Comparison of ENCODE assay signal across 16 mouse cellular contexts in genomic region chr2:158720715-158721370, GRCm38 (mm10). TPM values are rescaled to one million over a fixed set of nuclear protein-coding genes. Genes with fewer than 3 reads are reported as not detected.
DNase-seq lines count a peak whose midpoint lies in the region; TF ChIP-seq lines count a peak whose summit lies in the region.
"Had no signal": no experiment of that assay in that cellular context is flagged by ENCODE, and none has a peak within 500 bp of the region (broad histone marks: within the 10 kb centered on the region; RNA-seq: fewer than 3 reads in every experiment).

No protein-coding gene starts in this region.

- no peak for TF ChIP-seq EP300 in MEL (IDR thresholded peaks at IDR 0.05; ENCODE audit: low read depth in 1 of 2, low read length in 2 of 2)

- DNase-seq in gastrocnemius, adult 2 months, result peak; percentile 43
- no peak for DNase-seq in gastrocnemius, adult 8-10 months (ENCODE audit: low spot score in 2 of 2)
- no peak for DNase-seq in left cerebral cortex, adult 2 months (ENCODE audit: extremely low spot score in 1 of 2, low spot score in 2 of 2)
- no peak for DNase-seq in left cerebral cortex, adult 9 months (ENCODE audit: low spot score in 2 of 2)
- DNase-seq in MEL (ENCODE audit: low read depth, low spot score), result no peak
- peak; percentile 48 for DNase-seq in skeletal muscle tissue, adult 2 months (ENCODE audit: low read depth, low spot score)
- DNase-seq in cerebellum, postnatal 36 days, result no peak
- DNase-seq in heart, adult 11 months, result no peak
- DNase-seq: cerebellum, postnatal 10 days; heart, postnatal 36 days; lung, embryonic 14.5 days had no signal

- H3K9ac ChIP-seq in MEL (ENCODE audit: control insufficient read depth, low read depth, low read length, poor library complexity, severe bottlenecking), result no peak overlapping the region
- H3K9ac ChIP-seq: forebrain, embryonic 12.5 days; heart, embryonic 12.5 days; liver, embryonic 12.5 days; lung, embryonic 14.5 days had no signal

- no peak overlapping the region for H3K27ac ChIP-seq in gastrocnemius, adult 2 months
- peak overlapping the region; percentile 20 for H3K27ac ChIP-seq in left cerebral cortex, adult 2 months
- no peak overlapping the region for H3K27ac ChIP-seq in MEL (ENCODE audit: control insufficient read depth, low read depth, low read length)
- H3K27ac ChIP-seq: forebrain, embryonic 12.5 days; hindbrain, postnatal 0 days; liver, embryonic 12.5 days; macrophage had no signal

- no peak for TF ChIP-seq RAD21 in MEL (IDR thresholded peaks at IDR 0.05; ENCODE audit: low read depth, low read length)

- H3K4me1 ChIP-seq in MEL (ENCODE audit: control insufficient read depth in 1 of 2, insufficient read depth in 2 of 2, low read length in 2 of 2), result no peaks in the 10 kb centered on the region

- TF ChIP-seq CTCF in gastrocnemius, adult 2 months (IDR thresholded peaks at IDR 0.05), result no peak
- no peak for TF ChIP-seq CTCF in left cerebral cortex, adult 2 months (IDR thresholded peaks at IDR 0.05)
- TF ChIP-seq CTCF in MEL (IDR thresholded peaks at IDR 0.05 in 2 of 3, conservative IDR thresholded peaks at IDR 0.05 in 1 of 3; ENCODE audit: control insufficient read depth in 1 of 3, insufficient read depth in 1 of 3, low read depth in 2 of 3, low read length in 3 of 3, poor library complexity in 1 of 3, severe bottlenecking in 1 of 3), result no peak

- H3K4me3 ChIP-seq in gastrocnemius, adult 2 months, result no peak overlapping the region
- no peak overlapping the region for H3K4me3 ChIP-seq in left cerebral cortex, adult 2 months
- no peak overlapping the region for H3K4me3 ChIP-seq in MEL (ENCODE audit: control insufficient read depth in 1 of 2, insufficient read depth in 1 of 2, low read depth in 2 of 2, low read length in 2 of 2)
- H3K4me3 ChIP-seq: forebrain, embryonic 12.5 days; heart, embryonic 12.5 days; liver, embryonic 12.5 days had no signal

- H3K79me2 ChIP-seq in MEL (ENCODE audit: control insufficient read depth, insufficient read depth, low read length, poor library complexity), result no peaks in the 10 kb centered on the region

- H3K9me3 ChIP-seq in MEL (replicated peaks; ENCODE audit: insufficient read depth, low read length), result no peaks in the 10 kb centered on the region
- H3K9me3 ChIP-seq: forebrain, embryonic 12.5 days; heart, embryonic 12.5 days; liver, embryonic 12.5 days had no signal

- H3K36me3 ChIP-seq in MEL (ENCODE audit: control insufficient read depth in 1 of 2, insufficient read depth in 2 of 2, low read length in 2 of 2), result peaks cover 0 to 2% of the 10 kb centered on the region in 2 experiments; a peak in 1 of 4 replicates
- H3K36me3 ChIP-seq: forebrain, embryonic 12.5 days; heart, embryonic 12.5 days; liver, embryonic 12.5 days had no signal

- TF ChIP-seq POLR2A in MEL (IDR thresholded peaks at IDR 0.05; ENCODE audit: control insufficient read depth in 1 of 2, insufficient read depth in 1 of 2, low read depth in 1 of 2, low read length in 2 of 2, poor library complexity in 1 of 2), result no peak

- H3K27me3 ChIP-seq in MEL (ENCODE audit: control insufficient read depth in 1 of 2, insufficient read depth in 2 of 2, low read length in 2 of 2), result peaks cover 0 to 7% of the 10 kb centered on the region in 2 experiments; a peak in 3 of 4 replicates
- H3K27me3 ChIP-seq: forebrain, embryonic 12.5 days; heart, embryonic 12.5 days had no signal

- intact Hi-C loops in gastrocnemius, adult 2 months (cut with DNase I), result no loop called here
- intact Hi-C loops in left cerebral cortex, adult 2 months (cut with DNase I), result no loop called here

TF ChIP-seq in MEL, 35 proteins besides CTCF, POLR2A, EP300 and RAD21:
- TF ChIP-seq USF1 (IDR thresholded peaks at IDR 0.05; ENCODE audit: low read depth, low read length) (0 out of 2 replicates have a peak, but pooled peaks have one; percentile 43), ZMIZ1 (IDR thresholded peaks at IDR 0.05; ENCODE audit: low read depth, low read length) (no peak)

RNA-seq across cellular contexts. Expression of gene Fam83d, which starts 47.0 kb away (rescaled TPM):
- total RNA-seq in gastrocnemius, adult 2 months (2021), result 1 to 10 TPM in 1 of 2 experiments, under 1 TPM in 1; 0.95 to 1.4 TPM
- total RNA-seq in gastrocnemius, adult 8-10 months (2022), result 1 to 10 TPM in 3 of 4 experiments, under 1 TPM in 1; 0.94 to 4.2 (median 2.6) TPM
- 1 to 10 TPM; 1.2 to 1.6 TPM for total RNA-seq in left cerebral cortex, adult 2 months (2021)
- 2.6 and 3.4 TPM in 2 replicates for total RNA-seq in MEL (2012; rRNA removed)
- 1 to 10 TPM in 1 of 2 experiments, not detected in 1; 5.2 TPM for polyA plus RNA-seq in MEL (2012; ENCODE audit: insufficient read depth in 1 of 2, insufficient read length in 2 of 2, low read depth in 1 of 2, low replicate concordance in 2 of 2, missing spikeins in 1 of 2)

RNA-seq across cellular contexts. Expression of gene Ppp1r16b, which starts 55.6 kb away (rescaled TPM):
- total RNA-seq in gastrocnemius, adult 2 months (2021), result 1 to 10 TPM; 3.1 to 4.1 TPM
- 1 to 10 TPM; 2.4 to 3.0 (median 2.7) TPM for total RNA-seq in gastrocnemius, adult 8-10 months (2022)
- total RNA-seq in left cerebral cortex, adult 2 months (2021), result 100 to 1,000 TPM; 135 to 138 TPM
- under 0.01 and 0.03 TPM in 2 replicates for total RNA-seq in MEL (2012; rRNA removed)
- under 1 TPM in 1 of 2 experiments, not detected in 1; 0.67 TPM for polyA plus RNA-seq in MEL (2012; ENCODE audit: insufficient read depth in 1 of 2, insufficient read length in 2 of 2, low read depth in 1 of 2, low replicate concordance in 2 of 2, missing spikeins in 1 of 2)

Comparison
In these comparisons a context has a peak if more than half of its experiments do, and no peak if none do; other contexts are left out.
1. DNase-seq: peak in gastrocnemius, adult 2 months (single experiment) and skeletal muscle tissue, adult 2 months (single experiment); none in gastrocnemius, adult 8-10 months (0 of 2), left cerebral cortex, adult 2 months (0 of 2), left cerebral cortex, adult 9 months (0 of 2), MEL (single experiment), cerebellum, postnatal 36 days (0 of 2) and heart, adult 11 months (single experiment).
2. RNA of gene Ppp1r16b, which starts 55.6 kb away (total RNA-seq): 135 to 138 TPM in left cerebral cortex, adult 2 months; 3.1 to 4.1 TPM in gastrocnemius, adult 2 months, 2.4 to 3.0 TPM in gastrocnemius, adult 8-10 months and under 0.01 to 0.03 TPM in MEL; every median in the first group is over 10 times any median in the second.